ENCODE assay signal across 19 mouse cellular contexts in genomic region chr8:48177876-48178275, GRCm38 (mm10).
A peak's percentile ranks its signal among the peaks of the same experiment; 100 is the strongest.
DNase-seq lines count a peak whose midpoint lies in the region; ATAC-seq lines count a peak whose summit lies in the region.
"Had no signal": no experiment of that assay in that cellular context is flagged by ENCODE, and none has a peak within 500 bp of the region (broad histone marks: within the 10 kb centered on the region; RNA-seq: fewer than 3 reads in every experiment).

No protein-coding gene starts in this region.

- H3K9ac ChIP-seq in forebrain, embryonic 12.5 days = no peak overlapping the region
- H3K9ac ChIP-seq in midbrain, embryonic 11.5 days (ENCODE audit: low read length) = no peak overlapping the region
- H3K9ac ChIP-seq: embryonic facial prominence, embryonic 13.5 days; heart, embryonic 12.5 days; hindbrain, embryonic 13.5 days; intestine, embryonic 15.5 days had no signal

- H3K36me3 ChIP-seq in forebrain, embryonic 10.5 days (replicated peaks) = no peaks in the 10 kb centered on the region
- no peaks in the 10 kb centered on the region for H3K36me3 ChIP-seq in forebrain, embryonic 12.5 days (replicated peaks)
- no peaks in the 10 kb centered on the region for H3K36me3 ChIP-seq in midbrain, embryonic 10.5 days
- no peaks in the 10 kb centered on the region for H3K36me3 ChIP-seq in midbrain, embryonic 11.5 days (ENCODE audit: control insufficient read depth, insufficient read depth, low read length)
- H3K36me3 ChIP-seq: embryonic facial prominence, embryonic 13.5 days; heart, embryonic 12.5 days; hindbrain, embryonic 13.5 days; intestine, embryonic 15.5 days had no signal

- H3K9me3 ChIP-seq in forebrain, embryonic 10.5 days = peaks cover 14% of the 10 kb centered on the region
- 0 out of 2 replicates have a peak, but pooled peaks cover 4% of the 10 kb centered on the region for H3K9me3 ChIP-seq in forebrain, embryonic 12.5 days
- H3K9me3 ChIP-seq in midbrain, embryonic 10.5 days (replicated peaks) = peaks cover 16% of the 10 kb centered on the region; the same call in 1 of the 2 replicates
- H3K9me3 ChIP-seq in midbrain, embryonic 11.5 days (ENCODE audit: control insufficient read depth, low read length) = no peaks in the 10 kb centered on the region; the same call in 1 of the 2 replicates
- H3K9me3 ChIP-seq: embryonic facial prominence, embryonic 13.5 days; intestine, embryonic 15.5 days had no signal

- WGBS in forebrain, embryonic 10.5 days = 98% methylated on average over 1 of the region's 1 CpGs
- WGBS in forebrain, embryonic 12.5 days = 88% methylated on average over 1 of the region's 1 CpGs
- WGBS in midbrain, embryonic 10.5 days = 98% methylated on average over 1 of the region's 1 CpGs
- 91% methylated on average over 1 of the region's 1 CpGs for WGBS in midbrain, embryonic 11.5 days

- no peak for DNase-seq in forebrain, embryonic 10.5 days (ENCODE audit: extremely low spot score, low spot score)
- DNase-seq in heart, adult 11 months = peak; percentile 48
- no peak for DNase-seq in heart, adult 18-20 months
- DNase-seq in midbrain, embryonic 10.5 days (ENCODE audit: low spot score) = no peak
- DNase-seq in midbrain, embryonic 11.5 days (ENCODE audit: low spot score, missing footprints) = no peak
- no peak for DNase-seq in right cerebral cortex, postnatal 25 days
- DNase-seq: adrenal gland, postnatal 14 days; B cell, adult 2 months; cerebellum, adult 18-20 months; cerebellum, adult 9-11 months; cerebellum, postnatal 36 days; gastrocnemius, postnatal 10 days; kidney, adult 18-20 months had no signal

- peak overlapping the region; percentile 72 for H3K27ac ChIP-seq in forebrain, embryonic 10.5 days
- no peak overlapping the region for H3K27ac ChIP-seq in forebrain, embryonic 12.5 days
- H3K27ac ChIP-seq in midbrain, embryonic 10.5 days (replicated peaks) = peak overlapping the region; percentile 68; the same call in 1 of the 2 replicates
- H3K27ac ChIP-seq in midbrain, embryonic 11.5 days (ENCODE audit: low read depth, low read length) = no peak overlapping the region
- H3K27ac ChIP-seq: embryonic facial prominence, embryonic 13.5 days; hindbrain, embryonic 13.5 days; intestine, embryonic 15.5 days had no signal

- no peaks in the 10 kb centered on the region for H3K27me3 ChIP-seq in forebrain, embryonic 10.5 days (ENCODE audit: poor library complexity, severe bottlenecking)
- no peaks in the 10 kb centered on the region for H3K27me3 ChIP-seq in forebrain, embryonic 12.5 days
- H3K27me3 ChIP-seq in midbrain, embryonic 10.5 days (ENCODE audit: low read depth, poor library complexity, severe bottlenecking) = no peaks in the 10 kb centered on the region
- no peaks in the 10 kb centered on the region for H3K27me3 ChIP-seq in midbrain, embryonic 11.5 days (ENCODE audit: control insufficient read depth, insufficient read depth, low read length)
- H3K27me3 ChIP-seq: embryonic facial prominence, embryonic 13.5 days; heart, embryonic 12.5 days; hindbrain, embryonic 13.5 days; intestine, embryonic 15.5 days had no signal

- no peak overlapping the region for H3K4me2 ChIP-seq in forebrain, embryonic 12.5 days
- no peak overlapping the region for H3K4me2 ChIP-seq in midbrain, embryonic 11.5 days
- H3K4me2 ChIP-seq: embryonic facial prominence, embryonic 13.5 days; heart, embryonic 12.5 days; hindbrain, embryonic 13.5 days; intestine, embryonic 15.5 days had no signal

- H3K4me3 ChIP-seq in forebrain, embryonic 10.5 days = no peak overlapping the region
- H3K4me3 ChIP-seq in forebrain, embryonic 12.5 days (replicated peaks) = no peak overlapping the region
- no peak overlapping the region for H3K4me3 ChIP-seq in midbrain, embryonic 10.5 days
- no peak overlapping the region for H3K4me3 ChIP-seq in midbrain, embryonic 11.5 days (ENCODE audit: low read depth, low read length)
- H3K4me3 ChIP-seq: embryonic facial prominence, embryonic 13.5 days; heart, embryonic 12.5 days; hindbrain, embryonic 13.5 days; intestine, embryonic 15.5 days had no signal

- peaks cover 22% of the 10 kb centered on the region for H3K4me1 ChIP-seq in forebrain, embryonic 10.5 days
- peaks cover 17% of the 10 kb centered on the region for H3K4me1 ChIP-seq in forebrain, embryonic 12.5 days
- H3K4me1 ChIP-seq in midbrain, embryonic 10.5 days = peaks cover 26% of the 10 kb centered on the region
- peaks cover 11% of the 10 kb centered on the region for H3K4me1 ChIP-seq in midbrain, embryonic 11.5 days (ENCODE audit: control insufficient read depth, insufficient read depth, low read length)
- H3K4me1 ChIP-seq: heart, embryonic 12.5 days; intestine, embryonic 15.5 days had no signal

- no peak for ATAC-seq in forebrain, embryonic 12.5 days (ENCODE audit: low FRiP score)
- no peak for ATAC-seq in midbrain, embryonic 11.5 days (ENCODE audit: low FRiP score)
- ATAC-seq: CD4-positive, CD25-positive, alpha-beta regulatory T cell, adult 4 months; intestine, embryonic 15.5 days had no signal

Comparison
In these comparisons a context has a peak if more than half of its experiments do, and no peak if none do; other contexts are left out.
1. H3K27ac ChIP-seq: peak in forebrain, embryonic 10.5 days (single experiment) and midbrain, embryonic 10.5 days (single experiment); none in forebrain, embryonic 12.5 days (single experiment) and midbrain, embryonic 11.5 days (single experiment).